Mouse (Mus musculus) liver, adult (tissue): ENCODE measurements at regions not wholly inside any gene's neighbourhood (a gene's known extent, or its start where the extent isn't known, plus 50 kb on each side); places are given as distances from the start of the nearest gene placed in this dataset.

Experiments
- GATA4 ChIP-seq: IDR thresholded peaks from 2 replicates; pipeline ENCODE4 v1.6.1; 2014; ENCODE audit warnings: mild to moderate bottlenecking, low read length; ENCODE audit not compliant: insufficient replicate concordance

- TF ChIP-seq GATA4 = no peak
Measured at GRCm38 (mm10) chr3:134015412-134015811, 220.9 kb upstream of the Cxxc4 start.

GRCm38 (mm10) chr3:134033862-134034261 is 202.4 kb upstream of the Cxxc4 start:
- no peak for TF ChIP-seq GATA4

- no peak for TF ChIP-seq GATA4
Measured at GRCm38 (mm10) chr3:134036310-134036934, 199.9 kb upstream of the Cxxc4 start.

- no peak for TF ChIP-seq GATA4
Measured at GRCm38 (mm10) chr3:134050649-134051048, 185.6 kb upstream of the Cxxc4 start.

GRCm38 (mm10) chr3:134082461-134082860 is 153.8 kb upstream of the Cxxc4 start:
- TF ChIP-seq GATA4 = no peak

- TF ChIP-seq GATA4 = no peak
Measured at GRCm38 (mm10) chr3:134099471-134100125, 136.7 kb upstream of the Cxxc4 start.

GRCm38 (mm10) chr3:134102151-134102738 is 134.0 kb upstream of the Cxxc4 start:
- TF ChIP-seq GATA4 = no peak

- TF ChIP-seq GATA4 = no peak
Measured at GRCm38 (mm10) chr3:134104625-134105024, 131.7 kb upstream of the Cxxc4 start.

GRCm38 (mm10) chr3:134105112-134105511 is 131.2 kb upstream of the Cxxc4 start:
- TF ChIP-seq GATA4 = no peak

- TF ChIP-seq GATA4 = no peak
Measured at GRCm38 (mm10) chr3:134105567-134105966, 130.7 kb upstream of the Cxxc4 start.

GRCm38 (mm10) chr3:134114501-134114900 is 121.8 kb upstream of the Cxxc4 start:
- TF ChIP-seq GATA4 = no peak

- no peak for TF ChIP-seq GATA4
Measured at GRCm38 (mm10) chr3:134115007-134115406, 121.3 kb upstream of the Cxxc4 start.

GRCm38 (mm10) chr3:134118898-134119297 is 117.4 kb upstream of the Cxxc4 start:
- TF ChIP-seq GATA4 = no peak

- TF ChIP-seq GATA4 = no peak
Measured at GRCm38 (mm10) chr3:134124982-134125381, 111.3 kb upstream of the Cxxc4 start.

GRCm38 (mm10) chr3:134130412-134130811 is 105.9 kb upstream of the Cxxc4 start:
- TF ChIP-seq GATA4 = no peak

- TF ChIP-seq GATA4 = no peak
Measured at GRCm38 (mm10) chr3:134145251-134145650, 91.0 kb upstream of the Cxxc4 start.
